Mouse (Mus musculus) spleen, embryonic (tissue): Measurements from ENCODE around the gene Kcnq4.

Source experiments
- CTCF ChIA-PET: fragments of 350-600 bp; sonication (Branson Sonifier 250); formaldehyde crosslinking; loops from one replicate; lab custom pipeline; 2022; lab: Charles Lee

Kcnq4 gene

DNA sequence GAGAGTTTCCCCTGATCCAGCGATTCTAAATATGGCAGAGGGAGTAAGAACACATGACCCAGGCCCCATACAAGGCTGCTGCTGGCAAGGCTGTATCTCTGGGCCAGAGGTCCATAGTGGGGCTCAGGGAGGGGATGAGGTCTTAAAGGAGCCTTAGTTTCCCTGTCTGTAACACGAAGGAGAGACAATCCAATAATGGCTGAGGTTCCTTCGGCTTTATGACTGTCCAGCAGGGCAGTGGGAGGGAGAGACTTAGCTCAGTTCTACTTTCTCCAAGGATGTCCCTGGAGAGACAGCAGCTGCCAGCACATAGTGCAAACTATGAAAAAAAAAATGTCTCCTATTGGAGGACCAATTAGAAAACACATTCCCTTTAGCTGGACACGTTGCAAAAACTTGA is 22.2 kb downstream of the Kcnq4 start:
- CTCF ChIA-PET = interaction anchor here (0.6 kb wide), 1 partner anchor 15 kb away, joined by 3 read pairs; no protein-coding TSS in a partner anchor

DNA sequence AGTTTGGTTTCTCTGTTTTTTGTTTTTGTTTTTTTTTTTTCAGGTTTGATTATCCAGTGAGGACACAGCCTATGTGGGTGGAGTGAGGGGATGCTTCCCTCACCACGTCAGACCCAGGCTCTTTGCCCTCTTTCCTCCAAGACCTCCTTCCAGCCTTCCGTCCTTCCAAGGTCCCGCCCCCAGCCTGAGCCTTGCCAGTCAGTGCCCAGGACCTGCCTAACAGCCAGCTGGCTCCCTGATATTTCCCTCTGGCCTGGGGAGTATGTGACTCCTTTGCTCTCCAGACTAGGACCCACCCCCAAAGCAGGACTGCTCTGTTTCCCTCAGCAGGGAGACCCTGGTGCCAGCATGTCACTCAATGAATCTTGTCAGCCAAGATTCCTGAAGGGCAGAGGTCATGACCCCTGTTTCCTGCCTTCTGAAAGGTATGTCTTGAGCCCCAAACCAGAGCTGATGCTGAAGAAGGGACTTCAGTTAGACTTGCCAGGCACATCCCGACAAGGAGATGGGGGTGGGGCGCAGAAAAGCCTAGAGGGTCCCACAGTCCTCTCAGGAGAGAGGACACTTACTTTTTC is 22.8 kb downstream of the Kcnq4 start:
- CTCF ChIA-PET = no interaction called here

GRCm38 (mm10) chr4:120721574-120721973 is 26.8 kb downstream of the Kcnq4 start:
- CTCF ChIA-PET = interaction anchor here (0.5 kb wide), 1 partner anchor 97 kb away, joined by 10 read pairs; no protein-coding TSS in a partner anchor

DNA sequence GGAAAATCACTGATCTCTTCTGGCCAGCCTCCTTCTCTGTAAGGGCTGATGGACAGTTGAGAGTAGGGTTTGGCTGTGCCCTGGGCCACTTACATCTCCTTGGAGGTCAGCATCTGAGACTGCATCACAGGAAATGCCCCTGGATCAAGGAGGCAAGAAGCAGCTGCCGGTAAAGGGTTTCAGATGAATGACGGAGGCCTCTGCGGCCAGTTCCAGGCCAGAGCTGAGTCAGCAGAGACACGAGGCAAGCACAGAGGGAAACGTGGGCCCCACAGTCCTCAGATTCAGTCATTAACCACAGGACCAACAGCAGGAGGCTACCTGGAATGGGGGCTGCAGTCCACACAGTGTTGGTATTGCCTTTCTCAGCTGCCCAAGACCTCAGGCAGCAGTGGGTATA is 29.3 kb downstream of the Kcnq4 start:
- CTCF ChIA-PET = no interaction called here

DNA sequence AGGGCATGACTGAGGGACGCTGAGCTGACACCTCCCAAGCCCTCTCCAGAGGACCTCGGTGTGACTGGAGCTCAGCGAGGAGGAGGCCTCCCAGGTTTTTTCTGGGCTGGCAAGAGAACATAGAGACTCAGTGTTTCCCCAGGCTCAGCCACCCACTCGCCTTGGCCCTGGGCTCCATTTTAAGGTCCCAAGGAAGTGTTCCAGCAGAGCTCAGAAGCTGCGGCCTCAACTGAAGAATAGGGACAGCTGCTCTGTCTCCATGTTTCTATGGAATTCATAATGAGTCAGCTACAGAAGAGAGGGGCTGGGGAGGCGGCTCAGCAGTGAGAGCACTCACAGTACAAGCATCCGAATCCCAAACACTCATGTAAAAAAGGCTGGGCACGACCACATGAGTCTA is 30.8 kb downstream of the Kcnq4 start:
- CTCF ChIA-PET = no interaction called here

GRCm38 (mm10) chr4:120716765-120717164 is 31.6 kb downstream of the Kcnq4 start:
- CTCF ChIA-PET = no interaction called here

- CTCF ChIA-PET = no interaction called here
These were observed 32.3 kb downstream of the Kcnq4 start for GRCm38 (mm10) chr4:120716141-120716571.

DNA sequence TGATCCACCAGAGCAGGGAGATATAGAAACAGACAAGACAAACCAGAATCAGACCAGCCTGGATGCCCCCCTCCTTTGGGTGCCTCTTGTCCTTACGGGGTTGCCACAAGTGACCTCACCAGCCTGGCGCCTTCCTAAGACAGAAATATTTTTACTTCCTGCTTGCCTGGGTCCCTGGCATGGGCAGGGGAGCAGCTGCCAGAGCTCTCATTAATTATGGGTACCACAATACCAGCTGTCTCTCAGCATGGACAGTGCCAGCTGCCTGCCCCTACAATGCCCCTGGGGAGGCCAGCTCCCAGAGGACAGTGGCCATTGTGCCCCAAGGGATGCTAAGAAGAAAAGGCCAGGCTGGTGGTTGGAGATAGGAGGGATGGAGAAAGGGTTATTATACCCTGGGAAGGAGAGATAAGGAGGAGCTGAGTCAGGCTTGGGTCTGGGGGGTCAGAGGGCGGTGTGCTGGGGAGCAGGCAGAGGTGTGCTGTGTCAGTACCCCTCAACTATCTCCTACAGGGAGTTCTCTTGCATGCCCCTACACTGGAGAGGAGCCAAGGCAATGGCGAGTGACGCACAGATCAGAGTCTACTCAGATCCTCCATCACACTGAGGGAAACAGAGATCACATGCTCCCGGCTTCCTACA is 34.4 kb downstream of the Kcnq4 start:
- CTCF ChIA-PET = no interaction called here

DNA sequence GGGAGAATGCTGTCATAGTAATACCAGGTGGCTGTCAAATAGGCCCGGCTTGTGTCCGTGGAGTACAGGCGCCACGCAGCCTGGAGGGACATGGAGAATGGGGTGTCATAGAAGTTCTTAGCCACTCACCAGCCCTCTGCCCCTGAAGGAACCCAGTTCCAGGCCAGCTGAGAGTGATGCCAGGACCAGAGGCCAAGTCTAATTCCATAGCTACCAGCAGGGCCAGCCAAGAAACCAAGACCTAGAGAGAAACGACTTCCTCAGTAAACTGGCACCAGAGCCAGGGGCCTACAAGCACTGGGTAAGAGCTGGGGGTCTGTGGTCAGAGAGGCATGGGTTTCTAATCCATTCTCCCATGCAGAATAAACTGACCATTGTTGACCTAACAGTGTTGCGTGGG is 35.4 kb downstream of the Kcnq4 start:
- CTCF ChIA-PET = no interaction called here

DNA sequence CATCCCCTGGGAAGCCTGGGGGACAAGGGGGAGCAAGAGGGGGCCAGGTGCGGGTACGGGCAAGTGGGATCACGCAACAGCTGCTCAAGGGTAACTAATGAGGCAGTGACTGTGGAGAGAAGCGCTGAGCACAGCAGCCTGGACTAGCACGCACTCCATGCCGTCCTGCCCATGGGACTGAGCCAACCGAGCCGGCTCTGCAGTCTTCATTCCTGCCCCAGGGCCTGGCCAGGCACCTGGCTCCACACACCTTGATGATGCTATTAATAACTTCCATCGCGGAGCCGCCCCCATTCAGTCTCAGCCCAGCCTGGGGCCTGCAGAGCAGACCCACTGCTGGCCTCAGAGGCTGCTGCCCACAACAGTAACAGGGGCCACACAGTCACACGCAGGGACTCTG is 36.2 kb downstream of the Kcnq4 start:
- CTCF ChIA-PET = no interaction called here

DNA sequence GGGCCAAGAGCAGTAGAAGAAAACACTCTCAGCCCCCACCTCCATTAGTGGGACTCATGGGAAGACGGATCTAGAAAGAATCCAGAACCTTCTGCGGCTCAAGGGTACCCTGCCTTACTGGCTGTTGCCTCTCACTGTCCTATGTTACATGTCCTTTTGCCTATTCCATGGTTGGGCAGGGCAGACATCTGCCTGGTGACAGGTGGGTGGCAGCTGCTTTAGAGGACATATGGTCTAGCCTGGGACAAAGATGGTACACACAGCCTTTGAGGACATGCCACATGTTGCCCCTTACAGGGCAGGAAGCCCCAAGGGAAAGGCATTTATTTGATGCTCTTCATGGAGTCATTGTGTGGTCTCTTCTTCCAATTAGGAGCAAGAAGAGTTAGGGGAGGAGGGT is 45.9 kb downstream of the Kcnq4 start:
- CTCF ChIA-PET = no interaction called here

- CTCF ChIA-PET = no interaction called here
These were observed 46.4 kb downstream of the Kcnq4 start for GRCm38 (mm10) chr4:120702056-120702455.

DNA sequence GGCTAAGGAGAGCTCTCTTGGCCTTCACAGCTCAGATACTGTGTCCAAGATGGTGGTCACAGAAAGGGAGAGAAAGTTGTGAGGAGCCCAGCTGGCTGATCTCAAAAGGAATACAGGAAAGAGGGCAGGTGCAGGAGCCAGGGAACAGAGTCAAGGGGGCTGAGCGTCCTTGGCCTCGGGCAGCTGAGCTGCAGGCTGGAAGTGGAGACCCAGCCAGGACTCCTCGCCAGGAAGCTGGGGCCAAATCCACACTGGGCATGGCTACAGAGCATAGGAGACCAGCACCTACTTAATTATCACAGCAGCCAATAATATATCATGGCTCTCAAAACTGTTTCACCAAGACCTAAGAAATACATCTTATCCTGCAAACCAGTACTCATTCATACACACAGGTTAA is 47.2 kb downstream of the Kcnq4 start:
- CTCF ChIA-PET = no interaction called here

DNA sequence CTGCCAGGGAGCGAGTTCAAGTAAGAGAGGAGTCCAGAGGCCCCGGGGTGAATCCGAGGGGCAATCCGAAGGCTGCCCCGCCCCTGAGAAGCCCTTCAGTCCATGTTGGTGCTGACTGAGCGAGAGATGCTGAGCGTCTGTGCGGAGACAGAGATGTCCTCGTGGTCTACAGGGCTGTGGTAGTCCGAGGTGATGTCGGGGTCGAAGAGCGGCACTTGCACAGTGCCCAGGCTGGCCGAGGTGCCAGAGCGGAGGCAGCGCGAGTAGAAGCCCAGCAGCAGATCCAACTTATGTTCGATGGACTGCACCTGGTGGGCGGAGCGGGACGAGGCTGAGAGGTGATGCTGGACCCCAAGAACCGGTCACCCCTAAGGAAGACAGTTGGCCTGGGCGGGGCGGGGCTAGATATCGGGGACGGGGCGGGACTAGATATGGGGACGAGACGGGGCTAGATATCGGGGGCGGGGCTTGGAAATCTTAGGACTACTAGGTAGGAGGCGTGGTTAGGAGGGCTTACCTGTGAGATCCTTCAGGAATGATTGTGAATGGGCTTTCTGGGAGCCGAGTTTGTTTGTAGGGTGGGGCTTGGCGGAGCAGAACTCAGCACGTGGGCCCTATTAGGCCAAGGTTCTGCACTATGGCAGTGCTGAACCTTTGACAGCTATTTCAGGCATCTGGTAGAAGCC is 50.5 kb downstream of the Kcnq4 start:
- CTCF ChIA-PET = no interaction called here

GRCm38 (mm10) chr4:120697353-120697752 is 51.1 kb downstream of the Kcnq4 start:
- CTCF ChIA-PET = no interaction called here

- CTCF ChIA-PET = no interaction called here
These were observed 55.7 kb downstream of the Kcnq4 start for GRCm38 (mm10) chr4:120692717-120693116.

- CTCF ChIA-PET = no interaction called here
These were observed 59.1 kb downstream of the Kcnq4 start for GRCm38 (mm10) chr4:120689317-120689716.

DNA sequence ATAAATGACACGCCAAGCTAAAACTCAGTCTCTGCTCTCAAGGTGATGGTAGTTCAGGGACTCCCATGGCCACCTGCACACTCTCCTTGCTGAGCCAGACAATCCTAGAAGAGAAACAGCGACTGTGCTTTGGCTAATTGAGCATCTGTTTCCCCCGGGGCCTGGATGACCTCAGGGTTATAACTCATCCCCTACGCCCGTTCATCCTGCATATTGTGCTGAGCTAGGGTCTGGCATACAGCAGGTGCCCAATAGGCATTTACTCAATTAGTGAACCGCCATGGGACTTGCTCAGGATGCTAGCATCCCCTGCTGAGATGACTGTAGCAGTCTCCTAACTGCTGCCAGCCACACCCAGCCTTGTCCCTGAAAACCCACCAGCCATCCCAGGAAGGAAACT is 61.1 kb downstream of the Kcnq4 start:
- CTCF ChIA-PET = no interaction called here

GRCm38 (mm10) chr4:120683278-120683997 is 65.0 kb downstream of the Kcnq4 start:
- CTCF ChIA-PET = no interaction called here

- CTCF ChIA-PET = interaction anchor here (0.7 to 1.7 kb wide), 3 partner anchors 10 to 92 kb away, joined by 3 to 15 read pairs (median 10); no protein-coding TSS in a partner anchor
These were observed 66.2 kb downstream of the Kcnq4 start for GRCm38 (mm10) chr4:120682168-120682567.

DNA sequence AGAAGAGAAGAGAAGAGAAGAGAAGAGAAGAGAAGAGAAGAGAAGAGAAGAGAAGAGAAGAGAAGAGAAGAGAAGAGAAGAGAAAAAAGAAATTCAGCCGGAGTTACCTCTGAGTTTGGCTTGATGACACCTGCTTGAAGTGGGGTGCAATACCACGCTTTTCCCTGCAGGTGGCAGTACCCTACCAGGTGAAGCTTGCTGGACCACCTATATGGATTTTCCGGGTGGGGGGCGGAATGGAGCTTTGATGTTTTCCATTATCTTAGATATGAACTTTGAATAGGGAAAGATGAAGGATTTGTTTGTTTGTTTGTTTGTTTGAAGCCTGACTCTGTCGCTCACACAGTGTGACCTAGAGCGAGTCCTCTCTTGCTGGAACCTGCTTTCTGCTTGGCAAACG is 67.5 kb downstream of the Kcnq4 start:
- CTCF ChIA-PET = interaction anchor here (0.7 to 1.7 kb wide), 3 partner anchors 11 to 40 kb away, joined by 3 to 26 read pairs (median 15); no protein-coding TSS in a partner anchor

GRCm38 (mm10) chr4:120675640-120676039 is 72.8 kb downstream of the Kcnq4 start:
- CTCF ChIA-PET = no interaction called here
